Mouse (Mus musculus) liver, adult 2 months (tissue): Measurements from ENCODE around the gene Col11a2.

ENCODE experiments used
- CTCF ChIP-seq: fragments of 200-500 bp; IDR thresholded peaks from 2 replicates; pipeline ENCODE4 v1.5.1; 2011; ENCODE audit warnings: low read depth, low read length, control low read depth
- POLR2A ChIP-seq: fragments of 200-500 bp; IDR thresholded peaks from 2 replicates; pipeline ENCODE4 v1.6.1; 2011; ENCODE audit warnings: low read length, control low read depth; ENCODE audit not compliant: insufficient read depth; ENCODE audit errors: extremely low read depth

DNA sequence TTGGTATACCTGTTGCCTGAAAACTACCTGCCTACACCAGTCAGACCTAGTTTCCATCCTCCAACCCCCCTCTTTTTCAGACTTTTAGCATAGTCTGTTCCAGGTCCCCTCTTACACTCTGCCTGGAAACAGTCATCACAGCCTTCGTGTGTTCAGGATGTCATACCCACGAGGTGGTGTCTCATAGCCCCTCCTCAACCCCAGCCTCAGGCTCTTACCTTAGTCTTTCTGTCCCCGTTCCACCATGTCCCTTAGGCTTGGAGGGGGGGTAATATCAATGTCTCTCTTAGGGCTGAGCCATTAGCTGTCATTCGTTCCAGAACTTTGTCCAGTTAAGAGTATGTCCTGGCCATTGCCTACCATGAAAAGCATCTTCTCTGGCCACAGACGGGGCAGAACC lies 61.9 kb downstream of the Col11a2 start:
- no peak for TF ChIP-seq CTCF
- TF ChIP-seq POLR2A: no peak
